Mouse (Mus musculus): ENCODE data around the gene Tmem108.
"Not testable (repeated sequence)": the region's sequence is repeated elsewhere in the genome, so short reads cannot be mapped to it uniquely, and the experiment has no call there.

Tmem108 gene

DNA sequence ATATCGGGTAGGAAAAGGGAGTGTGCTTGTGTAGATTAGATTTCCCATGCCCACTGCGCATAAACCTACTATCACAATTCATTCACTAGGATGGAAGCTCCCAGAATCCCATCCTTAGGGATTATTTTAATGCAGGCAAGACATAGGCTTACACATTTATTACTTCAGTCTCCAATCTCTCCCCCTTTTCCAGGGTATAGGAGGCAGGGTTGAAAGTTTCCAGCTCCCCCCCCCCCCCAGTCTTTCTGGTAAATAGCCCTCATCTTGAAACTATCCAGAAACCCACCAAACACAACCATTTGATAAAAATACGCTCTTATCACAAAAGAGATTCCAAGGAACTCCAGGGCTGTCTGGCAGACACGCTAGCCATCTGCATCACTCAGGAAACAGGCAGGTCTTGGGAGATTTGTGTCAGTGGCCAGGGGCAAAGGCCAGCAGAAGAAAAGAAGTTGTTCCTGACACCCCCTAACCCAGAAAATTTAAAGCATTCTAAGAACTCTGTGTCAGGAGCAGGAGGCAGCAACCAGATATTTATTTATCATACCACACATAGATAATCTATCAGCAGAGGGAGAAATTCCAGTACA lies 79.8 kb downstream of the Tmem108 start:
- no peak for DNase-seq (ENCODE audit: low read depth, low spot score)

DNA sequence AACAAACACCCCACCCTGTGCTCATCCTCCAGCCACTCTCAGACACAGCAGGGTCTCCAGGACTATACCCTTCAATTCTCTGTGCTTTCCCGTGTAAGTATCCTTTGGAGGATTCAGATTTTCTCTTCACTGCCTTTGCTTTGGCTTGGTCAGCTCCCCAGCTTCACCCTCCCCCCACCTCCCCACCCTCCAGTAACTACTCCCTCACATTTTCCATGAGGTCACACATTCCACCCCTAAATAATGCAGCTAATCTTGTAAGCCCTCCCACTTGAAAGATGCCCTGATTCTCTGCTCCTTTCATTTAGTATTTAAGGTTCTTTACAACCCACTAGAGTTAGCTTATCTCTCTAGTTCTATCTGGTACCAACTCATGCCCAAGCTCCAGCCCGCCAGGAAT lies 82.4 kb downstream of the Tmem108 start:
- DNase-seq (ENCODE audit: low read depth, low spot score) = no peak

DNA sequence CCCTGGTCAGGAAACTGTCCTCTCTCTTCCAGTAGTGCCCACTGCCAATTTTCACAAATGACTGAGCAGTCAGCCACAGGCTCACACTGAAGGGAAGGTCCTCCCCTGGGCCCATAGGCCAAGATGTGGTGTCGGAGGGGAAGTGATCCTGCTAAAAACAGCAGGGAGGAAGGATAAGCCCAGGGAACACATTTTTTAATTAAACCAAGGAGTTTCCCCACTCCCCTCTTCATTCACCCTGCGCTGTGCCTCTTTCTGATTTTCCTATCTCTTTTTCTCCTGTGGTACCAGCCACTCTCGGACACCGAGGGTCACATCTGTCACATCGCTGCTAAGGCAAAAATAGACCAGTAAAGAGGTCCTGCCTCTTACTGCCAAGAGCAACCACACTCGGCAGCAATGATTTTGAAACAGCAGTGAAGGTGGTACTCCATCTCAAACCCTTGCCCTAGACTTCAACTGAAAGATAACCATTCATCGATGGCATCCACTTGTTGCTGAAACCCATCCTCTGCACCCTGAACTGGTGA lies 83.0 kb downstream of the Tmem108 start:
- no peak for DNase-seq (ENCODE audit: low read depth, low spot score)

DNA sequence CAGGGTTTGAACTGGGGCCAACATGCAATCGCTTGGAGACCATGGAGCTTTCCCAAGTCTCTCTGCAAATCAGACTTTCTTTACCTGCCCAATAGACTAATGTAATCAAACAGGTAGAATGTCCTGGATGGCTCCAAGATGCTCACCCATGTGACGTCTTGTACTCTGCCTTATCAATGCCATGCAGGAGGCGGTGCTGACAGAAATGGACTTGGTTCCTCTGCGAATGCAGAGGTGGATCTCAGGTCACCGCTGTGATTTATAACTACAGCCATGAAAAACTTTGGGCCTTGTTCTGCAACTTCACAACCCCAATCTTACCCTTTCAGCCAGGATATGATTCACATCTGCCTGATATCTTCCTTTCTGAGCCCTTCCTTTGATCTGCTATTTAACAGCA lies 83.8 kb downstream of the Tmem108 start:
- DNase-seq (ENCODE audit: low read depth, low spot score) = no peak

DNA sequence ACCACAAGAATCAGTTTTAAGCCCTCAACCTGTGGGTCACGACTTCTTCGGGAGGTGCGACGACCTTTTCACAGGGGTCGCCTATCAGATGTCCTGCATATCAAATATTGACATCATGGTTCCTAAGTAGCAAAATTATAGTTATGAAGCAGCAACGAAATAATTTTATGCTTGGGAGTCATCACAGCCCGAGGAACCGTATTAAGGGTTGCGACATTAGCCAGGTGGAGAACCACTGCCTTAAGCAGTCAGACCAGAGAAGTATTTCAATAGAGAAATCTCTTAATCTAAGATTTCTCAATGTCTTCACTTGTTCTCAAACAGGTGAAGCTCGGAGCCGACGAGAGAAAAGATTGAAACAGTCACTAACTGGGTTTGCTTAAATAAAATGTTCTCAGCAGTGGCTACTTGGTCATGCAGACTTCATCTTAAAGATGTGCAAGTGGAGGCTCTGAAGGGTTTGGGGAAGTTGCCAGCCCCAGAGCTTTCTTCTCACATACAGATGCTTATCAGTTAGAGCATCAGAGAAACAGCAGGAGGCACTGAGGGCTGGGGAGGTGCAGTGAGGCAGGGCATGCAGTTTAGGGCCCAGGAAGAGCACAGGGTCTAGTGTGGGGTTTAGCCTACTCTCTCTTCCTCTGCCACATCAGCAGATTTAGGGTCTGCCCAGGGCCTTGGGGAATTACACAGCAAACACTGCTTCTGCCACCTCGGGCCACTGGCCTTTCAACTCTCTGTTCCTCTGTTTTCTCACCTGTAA lies 85.7 kb downstream of the Tmem108 start:
- DNase-seq (ENCODE audit: low read depth, low spot score) = no peak

DNA sequence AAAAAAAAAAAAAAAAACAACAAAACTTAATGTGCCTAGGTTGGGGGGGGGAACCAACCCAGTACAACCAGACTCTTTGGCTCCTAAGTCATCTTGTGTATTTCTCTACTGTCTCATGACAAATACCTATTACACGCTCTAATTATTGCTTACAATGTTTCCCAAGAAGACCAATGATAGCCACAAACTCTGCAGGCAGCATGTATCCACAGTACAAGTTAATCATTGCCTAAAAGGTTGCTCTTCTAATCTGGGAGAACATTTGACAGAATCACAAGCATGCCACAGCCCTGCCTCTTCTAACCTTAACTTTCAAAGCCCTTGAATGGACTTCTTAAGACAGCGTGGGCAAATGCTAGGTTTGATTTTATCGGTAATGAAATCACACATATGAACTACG lies 88.8 kb downstream of the Tmem108 start:
- DNase-seq (ENCODE audit: low read depth, low spot score) = no peak

DNA sequence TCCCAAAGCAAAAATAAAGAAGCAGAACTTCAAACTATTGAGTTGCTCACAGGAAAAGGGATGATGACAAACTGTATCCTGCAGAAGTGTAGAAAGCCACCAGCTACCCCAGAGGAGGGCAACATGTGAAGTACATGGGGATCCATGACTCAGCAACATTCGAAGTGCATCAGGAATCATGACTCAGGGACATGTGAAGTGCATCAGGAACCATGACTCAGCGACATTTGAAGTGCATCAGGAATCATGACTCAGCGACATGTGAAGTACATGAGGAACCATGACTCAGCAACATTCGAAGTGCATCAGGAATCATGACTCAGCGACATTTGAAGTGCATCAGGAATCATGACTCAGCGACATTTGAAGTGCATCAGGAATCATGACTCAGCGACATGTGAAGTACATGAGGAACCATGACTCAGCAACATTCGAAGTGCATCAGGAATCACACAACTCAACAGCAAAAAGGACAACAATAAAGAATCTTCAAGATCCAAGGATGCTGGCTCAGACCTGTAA lies 91.0 kb downstream of the Tmem108 start:
- not testable (repeated sequence) for DNase-seq (ENCODE audit: low read depth, low spot score)

DNA sequence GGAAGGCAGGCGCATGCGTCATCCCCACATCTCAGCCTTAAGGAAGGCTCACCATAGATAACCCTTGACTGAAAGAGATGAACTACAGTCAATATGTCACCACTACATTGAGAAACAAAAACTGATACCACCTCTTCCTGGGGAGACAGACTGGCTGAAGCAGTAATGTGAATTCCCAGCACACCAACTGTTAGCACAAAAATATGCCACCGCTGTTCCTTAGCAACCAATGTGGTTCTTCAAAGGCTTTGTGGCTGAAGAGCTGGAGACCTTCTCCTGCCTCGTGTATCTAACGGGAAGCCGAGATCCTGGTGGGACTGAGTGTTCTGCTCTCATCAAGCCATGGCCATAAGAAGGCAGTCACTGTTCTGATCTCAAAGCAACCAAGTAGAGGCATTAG lies 92.8 kb downstream of the Tmem108 start:
- DNase-seq (ENCODE audit: low read depth, low spot score) = no peak

DNA sequence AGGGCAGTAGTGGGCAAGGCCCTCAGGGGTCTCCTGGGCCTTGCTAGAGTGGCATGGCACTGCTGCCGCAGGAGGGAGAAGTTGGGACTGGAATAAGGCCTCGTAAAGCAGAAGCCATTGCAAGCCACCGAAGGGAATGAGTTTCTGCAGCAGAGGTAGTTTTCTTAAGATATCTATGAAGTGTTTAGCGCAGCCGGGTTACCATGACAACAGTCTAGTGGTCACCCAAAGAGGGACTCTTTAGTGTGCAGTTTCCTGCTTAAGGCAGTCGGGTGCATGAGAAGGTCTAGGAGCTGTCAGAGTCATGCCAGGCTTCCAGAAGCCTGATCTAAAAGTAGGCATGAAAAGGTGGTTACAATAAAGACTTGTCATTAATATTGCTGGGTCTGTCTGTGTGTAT lies 95.8 kb downstream of the Tmem108 start:
- DNase-seq (ENCODE audit: low read depth, low spot score) = no peak

DNA sequence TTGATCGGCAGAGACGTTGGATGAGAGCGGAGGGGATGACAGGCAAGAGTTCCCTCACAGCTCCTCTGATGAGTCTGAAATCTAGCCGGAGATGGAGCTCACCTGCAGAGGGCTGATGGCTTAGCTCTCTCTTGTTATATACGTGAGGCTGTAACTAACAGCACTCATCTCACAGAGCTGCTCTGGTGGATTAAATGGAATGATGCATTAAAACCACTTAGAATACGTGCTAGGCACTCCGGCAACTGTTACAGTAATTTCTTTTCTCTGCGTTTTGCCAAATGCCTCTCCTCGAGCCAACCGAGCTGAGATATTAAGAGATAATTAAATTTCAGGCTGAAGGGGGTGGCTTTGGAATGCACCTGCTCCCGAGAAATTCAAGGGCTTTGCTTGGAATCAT lies 97.5 kb downstream of the Tmem108 start:
- DNase-seq (ENCODE audit: low read depth, low spot score) = no peak

DNA sequence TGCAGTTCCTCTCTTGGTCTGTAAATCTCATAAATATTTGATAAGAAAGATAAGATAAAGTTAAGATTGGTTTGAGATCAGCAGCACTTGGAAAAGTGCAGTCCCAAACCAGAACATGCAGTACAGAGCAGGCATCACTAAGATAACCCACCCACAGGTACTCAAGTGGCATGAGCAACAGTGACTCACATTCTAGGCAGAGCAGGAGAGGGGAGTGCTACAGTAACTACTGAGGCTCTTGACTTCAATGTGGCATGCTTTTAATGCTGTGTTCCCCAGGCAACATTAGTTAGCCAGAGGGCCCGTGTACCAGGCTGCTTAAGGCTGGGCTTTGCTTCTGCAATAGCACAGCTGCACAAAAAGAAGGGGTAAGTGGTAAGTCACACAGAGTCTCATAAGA lies 99.8 kb downstream of the Tmem108 start:
- DNase-seq (ENCODE audit: low read depth, low spot score) = no peak

DNA sequence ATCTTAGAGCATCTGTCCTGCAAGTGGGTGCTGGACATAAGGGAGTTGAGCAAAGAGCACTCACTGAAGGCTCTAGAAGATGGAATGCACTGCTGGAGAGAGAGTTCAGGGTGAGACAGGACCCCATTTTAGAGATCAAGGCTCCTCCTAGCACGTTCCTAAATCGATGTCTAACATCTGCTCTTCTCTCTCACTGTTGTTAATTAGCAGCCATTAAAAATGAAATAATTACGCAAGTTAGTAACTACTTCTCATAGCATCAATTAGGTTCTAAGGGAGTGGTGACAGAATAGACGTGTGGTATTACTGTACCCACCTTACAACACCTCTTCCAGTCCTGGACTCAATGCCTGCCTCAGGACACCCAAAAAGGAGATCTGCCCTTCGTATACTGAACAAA lies 103.7 kb downstream of the Tmem108 start:
- DNase-seq (ENCODE audit: low read depth, low spot score) = no peak

DNA sequence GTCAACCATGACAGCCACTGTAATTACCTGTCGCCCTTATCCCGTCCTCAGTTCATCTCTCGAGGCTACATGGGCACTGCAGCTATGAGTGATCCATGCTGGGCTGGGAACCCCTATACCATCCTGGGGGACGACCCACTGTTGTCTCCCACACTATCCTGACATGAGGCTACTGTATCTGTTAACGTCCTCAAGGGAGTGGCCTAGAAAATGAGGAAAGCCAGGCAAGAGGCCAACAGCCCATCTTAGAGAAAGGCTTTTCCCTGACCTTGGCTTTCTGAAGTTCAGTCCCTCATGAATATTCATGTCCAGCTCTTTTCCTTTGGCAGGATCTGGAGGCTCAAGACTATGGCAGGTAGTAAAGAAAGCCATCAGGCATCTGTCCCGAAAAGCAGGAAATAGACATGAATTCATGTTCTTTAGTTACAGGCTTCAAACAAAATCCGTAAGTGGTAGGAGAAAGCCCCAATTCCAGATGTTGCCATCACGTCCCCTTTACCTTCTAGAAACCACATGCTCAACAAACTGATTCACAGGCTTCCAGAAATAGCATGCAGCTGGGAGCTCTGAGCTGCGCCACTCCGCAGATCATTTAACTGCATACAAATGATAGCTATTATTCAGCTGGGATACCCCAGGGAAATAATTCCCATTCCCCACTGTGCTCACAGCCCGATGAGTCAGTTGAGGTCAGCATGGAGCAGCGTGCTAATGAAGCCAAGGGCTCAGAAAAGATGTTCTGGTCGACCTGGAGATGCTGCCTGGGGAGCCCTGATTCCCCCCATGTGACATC lies 104.3 kb downstream of the Tmem108 start:
- peak; percentile 46 for DNase-seq (ENCODE audit: low read depth, low spot score)

DNA sequence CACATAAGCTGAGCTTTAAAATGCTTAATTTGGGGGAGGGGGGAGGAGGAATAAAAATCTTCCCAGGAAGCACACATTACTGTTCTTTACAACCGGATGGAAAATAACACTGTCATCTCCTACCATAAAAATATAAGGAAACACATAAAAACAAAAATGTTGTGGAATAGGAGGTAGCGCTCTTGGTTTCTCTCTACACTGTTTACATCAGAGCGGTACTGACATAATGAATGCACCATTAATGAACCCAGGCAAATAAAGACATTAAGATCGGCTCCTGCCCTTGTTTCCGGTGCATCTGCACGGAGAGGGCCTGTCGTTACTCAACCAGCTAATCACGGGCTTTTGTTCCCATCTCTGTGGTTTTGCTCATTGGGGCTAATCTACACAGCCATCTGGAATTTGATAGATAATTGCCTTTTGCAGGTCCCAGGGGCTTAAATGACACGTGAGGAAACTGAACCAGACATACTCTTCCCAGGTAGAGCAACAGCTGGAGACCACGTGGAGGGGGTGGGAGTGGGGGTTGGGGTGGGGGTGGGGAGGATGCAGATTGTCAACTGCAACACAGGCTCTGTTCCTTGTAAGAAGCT lies 107.5 kb downstream of the Tmem108 start:
- no peak for DNase-seq (ENCODE audit: low read depth, low spot score)

DNA sequence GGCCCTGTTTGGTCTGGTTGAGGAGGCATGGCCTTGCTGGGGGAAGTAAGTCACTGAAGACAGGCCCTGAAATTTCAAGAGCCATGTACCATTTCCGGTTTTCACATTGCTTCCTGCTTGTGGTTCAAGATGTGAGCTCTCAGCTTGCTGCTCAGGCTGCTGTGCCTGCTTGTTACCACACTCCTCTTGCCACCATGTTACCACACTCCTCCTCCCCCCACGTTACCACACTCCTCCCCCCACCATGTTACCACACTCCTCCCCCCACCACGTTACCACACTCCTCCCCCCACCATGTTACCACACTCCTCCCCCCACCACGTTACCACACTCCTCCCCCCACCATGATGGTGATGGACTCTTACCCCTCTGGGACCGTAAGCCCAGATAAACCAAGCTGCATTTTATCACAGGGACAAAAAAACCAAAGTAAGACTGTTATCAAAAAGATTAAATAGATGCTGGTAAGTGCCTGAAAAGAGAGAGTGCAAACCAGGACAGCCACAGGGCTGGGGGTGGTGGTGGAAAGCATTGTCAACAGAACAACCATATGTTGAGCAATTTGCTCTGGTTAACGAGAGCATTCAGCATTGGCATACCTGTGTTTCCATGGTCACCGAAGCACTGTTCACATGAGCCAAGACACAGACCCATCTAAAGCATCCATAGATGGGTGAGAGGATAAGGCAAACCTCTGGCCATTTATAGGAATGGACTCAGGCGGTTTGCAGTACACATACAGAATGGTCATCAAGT lies 109.3 kb downstream of the Tmem108 start:
- no peak for DNase-seq (ENCODE audit: low read depth, low spot score)

DNA sequence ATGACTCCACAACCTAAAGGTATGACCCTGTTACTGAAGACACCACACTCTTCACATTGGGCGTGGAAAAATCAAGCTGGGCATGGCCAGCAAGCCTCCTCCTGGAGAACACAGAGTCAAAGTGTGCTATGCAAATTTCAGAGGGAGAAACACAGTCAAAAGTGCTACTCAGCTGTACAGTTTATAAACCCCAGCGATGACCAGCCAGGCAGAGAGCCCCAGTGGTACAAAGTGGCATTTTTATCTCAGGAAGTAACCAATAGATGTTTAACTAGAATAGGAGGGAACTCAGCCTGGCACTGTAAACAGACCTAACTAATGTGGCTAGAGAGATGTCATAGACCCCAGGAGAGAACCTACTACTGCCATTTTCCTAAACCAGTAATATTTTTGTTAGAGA lies 115.0 kb downstream of the Tmem108 start:
- no peak for DNase-seq (ENCODE audit: low read depth, low spot score)

DNA sequence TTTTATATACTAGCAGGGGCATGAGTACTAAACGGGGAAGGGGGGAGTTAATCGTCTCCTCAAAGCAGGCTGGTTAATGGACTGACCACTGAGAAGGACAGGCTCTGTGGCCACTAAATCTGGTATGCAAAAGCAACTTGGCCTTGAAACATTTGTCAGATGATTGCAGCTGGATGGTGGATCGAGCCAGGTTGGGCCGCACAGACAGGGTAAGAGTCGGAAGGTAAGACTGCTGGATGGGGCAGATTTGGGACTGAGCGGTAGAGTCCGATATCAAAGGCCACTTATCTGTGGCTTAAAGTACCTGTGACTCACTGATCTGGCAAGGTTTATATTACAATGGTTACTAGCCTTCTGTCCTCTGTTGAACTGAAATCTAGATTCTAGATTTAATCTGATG lies 115.9 kb downstream of the Tmem108 start:
- DNase-seq (ENCODE audit: low read depth, low spot score) = no peak

DNA sequence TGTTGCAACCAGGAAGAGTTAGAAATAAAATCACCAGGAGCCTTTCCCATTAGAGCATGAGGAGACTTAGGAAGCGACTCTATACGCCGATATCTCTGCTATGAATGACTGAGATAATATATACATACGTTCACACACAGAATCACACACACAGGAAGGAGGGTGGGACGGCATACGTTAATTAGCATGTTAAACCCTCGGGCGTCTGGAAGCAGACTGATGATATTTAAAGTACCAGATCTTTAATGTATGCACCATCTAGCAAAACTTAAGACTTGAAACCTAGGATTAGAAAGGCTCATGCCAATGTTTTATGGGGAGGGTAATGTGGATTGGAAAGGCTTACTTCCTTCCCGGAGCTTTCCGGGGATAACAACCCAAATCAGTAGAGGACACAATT lies 119.3 kb downstream of the Tmem108 start:
- peak; percentile 36 for DNase-seq (ENCODE audit: low read depth, low spot score)

DNA sequence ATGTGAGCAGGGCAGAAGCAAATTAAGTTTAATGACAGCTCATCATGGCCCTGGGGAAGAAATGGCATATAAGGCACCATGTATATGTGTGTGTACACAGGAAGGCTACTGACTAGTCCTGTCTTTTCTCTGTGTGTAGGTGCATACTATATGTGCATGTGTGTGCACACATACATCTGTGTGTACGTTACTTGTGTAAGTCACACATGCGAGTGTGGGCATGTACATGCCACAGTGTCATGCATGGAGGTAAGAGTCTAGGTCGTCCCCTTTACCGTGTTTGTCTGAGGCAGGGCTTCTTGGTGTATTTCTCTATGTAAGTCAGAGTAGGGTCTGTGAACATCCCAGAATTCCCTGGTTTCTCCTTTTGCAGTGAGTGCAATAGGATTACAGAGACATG lies 120.3 kb downstream of the Tmem108 start:
- no peak for DNase-seq (ENCODE audit: low read depth, low spot score)

DNA sequence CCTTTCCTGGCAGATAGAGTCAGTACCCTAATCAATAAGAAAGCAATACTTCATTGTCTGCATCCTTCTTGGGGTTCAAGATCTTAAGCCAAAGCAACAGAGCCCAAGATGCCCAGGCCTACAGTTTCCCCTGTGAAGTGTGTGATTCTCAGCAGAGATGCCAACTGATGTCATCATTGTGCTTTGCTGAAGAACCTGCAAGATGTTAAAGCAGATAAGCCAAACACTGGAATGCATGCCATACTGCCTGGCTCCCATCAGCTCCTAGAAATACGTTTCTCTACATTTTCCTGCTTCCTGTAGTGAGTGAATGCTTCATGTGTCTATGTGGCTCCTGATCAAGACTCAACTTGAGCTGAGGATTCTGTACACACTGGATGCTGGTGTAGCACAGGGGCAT lies 122.2 kb downstream of the Tmem108 start:
- DNase-seq (ENCODE audit: low read depth, low spot score) = no peak

DNA sequence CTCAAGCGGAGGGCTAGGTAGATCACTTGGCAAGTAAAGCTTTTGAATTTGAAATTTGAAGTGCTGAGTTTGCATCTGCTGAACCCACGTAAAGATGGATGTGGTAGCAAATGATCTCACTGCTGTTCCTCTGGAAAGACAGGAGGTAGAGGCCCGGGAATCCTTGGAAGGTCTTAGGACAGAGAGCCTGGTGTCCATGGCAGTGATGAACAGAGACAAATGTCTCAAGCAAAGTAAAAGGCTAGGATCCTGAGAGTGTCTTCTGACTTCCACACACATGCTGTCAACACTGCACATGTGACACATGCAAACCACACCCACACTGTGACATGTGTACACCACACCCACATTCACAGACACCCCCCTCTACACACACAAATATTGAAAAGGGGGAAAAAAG lies 124.2 kb downstream of the Tmem108 start:
- DNase-seq (ENCODE audit: low read depth, low spot score) = no peak
